Mouse (Mus musculus) cerebellum, adult 11-12 months (tissue): ENCODE results near the gene Shank2.
A peak's percentile ranks its signal among the peaks of the same experiment; 100 is the strongest.

Source experiments
- DNase-seq: peaks from one replicate; pipeline ENCODE4 v3.0.0; 2022

Shank2 gene

DNA sequence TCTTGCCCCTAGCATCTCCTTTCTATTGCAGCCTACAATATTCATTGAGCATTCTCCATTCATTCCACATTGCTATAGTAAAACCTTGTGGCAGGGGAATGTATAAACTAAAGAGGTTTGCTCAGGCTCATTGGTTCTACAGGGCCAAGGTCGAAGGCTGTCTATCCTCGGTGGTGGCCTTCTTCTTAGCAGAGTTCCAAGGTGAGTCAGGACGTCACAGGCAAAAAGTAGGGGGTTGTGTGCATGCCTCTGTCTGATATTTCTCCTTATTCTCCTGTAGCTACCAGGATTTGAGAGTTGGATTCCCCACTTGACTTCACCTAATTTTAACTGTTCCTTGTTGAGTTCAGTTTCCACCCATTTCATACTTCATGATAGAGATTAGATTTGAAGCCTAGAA, 29.9 kb downstream of the Shank2 start:
- DNase-seq: no peak

DNA sequence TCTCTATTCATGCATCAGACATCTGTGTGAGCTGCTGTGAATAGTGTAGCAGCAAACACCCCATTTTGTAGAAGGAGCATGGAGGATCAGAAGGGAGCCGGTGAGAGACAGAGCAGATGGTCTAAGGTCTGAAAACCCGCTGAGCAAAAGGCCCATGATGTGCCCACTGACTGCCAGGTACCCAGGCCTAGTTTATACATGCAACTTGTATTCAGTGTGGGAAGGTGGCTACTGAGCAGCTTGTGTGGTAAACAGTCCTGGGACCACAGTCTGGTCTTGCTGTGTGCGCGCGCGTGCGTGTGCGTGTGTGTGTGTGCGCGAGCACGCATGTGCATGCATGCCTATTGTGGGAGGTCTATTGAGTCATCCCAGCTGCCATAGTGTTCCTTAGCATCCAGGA, 35.8 kb downstream of the Shank2 start:
- no peak for DNase-seq

DNA sequence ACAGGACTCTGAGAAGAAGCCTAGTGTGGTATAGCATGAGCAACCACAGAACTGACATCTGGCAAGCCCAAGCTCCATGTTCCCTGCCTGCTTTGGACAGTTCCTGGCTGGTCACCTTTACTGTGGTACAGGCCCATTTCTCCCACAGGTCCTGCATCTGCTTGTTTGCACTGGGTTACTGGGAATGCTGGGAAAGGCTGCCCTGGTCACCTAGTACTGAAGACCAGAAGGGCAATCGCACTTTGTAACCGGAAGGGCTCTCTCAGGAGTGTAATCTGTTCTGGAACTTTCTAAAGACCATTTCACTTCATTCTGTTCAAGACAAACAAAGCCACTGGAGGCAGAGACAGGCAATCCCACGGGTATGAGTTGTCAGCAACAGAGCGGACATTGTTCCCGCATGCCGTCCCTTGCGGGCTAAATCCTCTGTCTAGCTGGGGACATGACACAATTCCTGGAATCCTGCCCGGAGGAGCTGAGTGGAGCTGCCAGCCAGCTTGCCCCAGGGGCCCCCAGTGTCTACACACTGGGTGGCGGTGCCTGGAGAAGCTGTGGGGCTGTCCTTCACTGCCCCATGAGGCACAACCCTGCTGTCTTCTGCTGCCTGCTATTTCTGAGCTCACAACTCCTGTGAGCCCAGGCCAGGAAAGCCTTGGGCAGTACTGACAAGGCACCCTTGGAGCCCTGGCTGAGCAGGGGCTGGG, 36.4 kb downstream of the Shank2 start:
- peak; percentile 34 for DNase-seq

DNA sequence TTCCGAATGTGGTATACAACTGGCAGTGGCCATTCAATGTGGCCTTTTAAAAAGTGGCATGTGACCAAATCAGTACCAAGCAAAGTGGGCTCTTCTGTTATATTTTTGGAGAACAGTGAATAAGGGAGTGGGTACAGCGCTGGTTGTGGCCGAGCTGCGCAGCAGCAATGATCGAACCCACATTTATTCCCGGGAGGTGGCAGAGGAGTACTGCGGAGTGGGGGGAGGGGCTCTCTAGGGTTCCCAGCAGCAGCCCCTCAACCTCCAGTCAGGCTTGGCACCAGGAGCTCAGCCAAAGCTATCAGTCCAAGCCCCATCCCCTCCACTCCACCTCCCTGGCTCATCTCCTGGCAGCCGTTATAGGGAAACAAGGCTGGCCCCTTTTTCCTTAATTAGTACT, 37.0 kb downstream of the Shank2 start:
- no peak for DNase-seq

DNA sequence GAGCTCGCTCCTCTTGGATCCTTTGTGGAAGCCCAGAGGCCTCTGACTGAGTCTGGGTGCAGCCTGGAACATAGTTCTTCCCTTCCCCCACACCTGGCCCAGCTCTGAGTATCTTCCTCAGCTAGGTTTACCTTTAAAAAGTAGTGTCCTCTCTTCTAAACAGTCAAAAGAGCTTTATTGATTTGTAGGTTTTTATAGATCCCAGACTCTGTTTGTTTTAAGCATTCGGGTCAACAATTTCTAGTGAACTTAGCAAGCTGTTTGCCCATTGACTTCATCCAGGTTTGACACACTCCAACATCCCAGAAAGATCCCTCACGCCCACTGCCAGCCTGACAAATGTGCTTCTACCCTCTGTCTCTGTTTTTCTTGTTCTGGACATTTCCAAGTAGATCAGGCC, 38.6 kb downstream of the Shank2 start:
- no peak for DNase-seq

DNA sequence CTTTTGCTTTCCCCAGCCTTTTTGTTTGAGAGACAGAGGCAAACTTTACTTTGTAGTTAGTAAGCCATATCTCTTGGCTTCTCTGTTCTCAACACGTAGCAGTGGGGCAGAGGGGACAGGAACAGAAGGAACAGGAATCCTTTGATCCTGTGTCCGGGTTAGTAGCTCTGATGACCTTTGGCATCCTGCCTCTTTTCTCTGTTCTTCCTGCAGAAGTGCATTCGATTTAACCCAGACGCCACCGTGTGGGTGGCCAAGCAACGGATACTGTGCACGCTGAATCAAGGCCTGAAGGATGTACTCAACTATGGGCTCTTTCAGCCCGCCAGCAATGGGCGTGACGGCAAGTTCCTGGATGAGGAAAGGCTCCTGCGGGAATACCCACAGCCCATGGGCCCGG, 50.3 kb downstream of the Shank2 start:
- DNase-seq: no peak

DNA sequence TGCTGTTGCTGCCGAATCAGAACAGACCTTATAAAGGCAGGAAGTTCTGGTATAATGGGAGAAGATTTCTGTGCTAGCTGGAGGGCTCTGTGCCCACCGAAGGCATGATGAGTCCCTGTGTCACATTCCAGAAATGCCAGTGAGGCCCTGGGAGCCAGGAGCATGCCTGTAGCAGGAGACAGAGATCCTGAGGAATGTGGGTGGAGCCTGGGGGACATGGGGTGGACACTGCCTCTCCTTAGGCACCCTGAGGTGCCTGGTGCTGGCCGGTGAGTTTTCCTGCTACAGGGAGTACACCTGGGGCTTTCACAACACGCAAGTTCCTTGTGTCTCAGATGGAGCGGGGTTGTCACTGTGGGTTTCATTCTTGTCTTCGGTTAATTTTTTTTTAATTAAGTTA, 53.5 kb downstream of the Shank2 start:
- DNase-seq: no peak

DNA sequence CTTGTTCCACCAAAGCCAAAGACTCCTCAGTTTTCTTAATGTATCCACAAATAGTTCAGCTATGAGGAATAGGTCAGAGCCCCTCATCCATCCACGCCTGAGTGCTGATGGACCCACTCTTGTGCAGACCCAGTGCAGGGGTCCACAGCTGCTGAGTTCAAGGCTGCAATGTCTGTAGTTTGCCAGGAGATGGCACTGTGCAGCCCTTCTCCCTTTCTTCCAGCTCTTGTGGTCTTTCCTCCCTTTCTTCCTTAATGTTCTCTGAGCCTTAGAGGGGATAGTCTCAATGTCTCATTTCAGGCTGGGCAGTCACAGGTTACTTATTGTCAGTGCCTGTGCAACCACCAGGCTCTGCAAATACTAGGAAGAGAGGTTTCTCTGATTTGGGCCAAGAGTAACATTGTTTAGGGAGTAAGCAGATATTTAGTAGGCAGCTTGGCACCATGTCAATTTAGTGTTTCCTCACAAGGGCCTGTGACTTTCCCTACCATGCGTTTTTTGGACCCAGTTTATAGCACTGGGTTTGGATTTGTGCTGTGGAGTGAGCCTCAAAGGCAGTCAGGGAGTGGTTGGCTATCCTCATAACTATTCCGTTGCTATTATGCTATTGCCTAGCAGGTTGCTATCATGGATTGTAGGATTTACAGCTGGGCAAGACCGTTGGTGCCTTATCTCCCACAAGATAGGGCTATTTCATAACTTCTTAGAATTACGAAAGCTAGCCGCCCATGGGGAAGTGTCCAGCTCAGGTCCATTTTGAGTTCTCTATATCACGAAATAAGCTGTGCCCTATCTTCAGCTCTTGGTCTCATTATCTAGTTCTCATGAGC, 54.2 kb downstream of the Shank2 start:
- DNase-seq: no peak

DNA sequence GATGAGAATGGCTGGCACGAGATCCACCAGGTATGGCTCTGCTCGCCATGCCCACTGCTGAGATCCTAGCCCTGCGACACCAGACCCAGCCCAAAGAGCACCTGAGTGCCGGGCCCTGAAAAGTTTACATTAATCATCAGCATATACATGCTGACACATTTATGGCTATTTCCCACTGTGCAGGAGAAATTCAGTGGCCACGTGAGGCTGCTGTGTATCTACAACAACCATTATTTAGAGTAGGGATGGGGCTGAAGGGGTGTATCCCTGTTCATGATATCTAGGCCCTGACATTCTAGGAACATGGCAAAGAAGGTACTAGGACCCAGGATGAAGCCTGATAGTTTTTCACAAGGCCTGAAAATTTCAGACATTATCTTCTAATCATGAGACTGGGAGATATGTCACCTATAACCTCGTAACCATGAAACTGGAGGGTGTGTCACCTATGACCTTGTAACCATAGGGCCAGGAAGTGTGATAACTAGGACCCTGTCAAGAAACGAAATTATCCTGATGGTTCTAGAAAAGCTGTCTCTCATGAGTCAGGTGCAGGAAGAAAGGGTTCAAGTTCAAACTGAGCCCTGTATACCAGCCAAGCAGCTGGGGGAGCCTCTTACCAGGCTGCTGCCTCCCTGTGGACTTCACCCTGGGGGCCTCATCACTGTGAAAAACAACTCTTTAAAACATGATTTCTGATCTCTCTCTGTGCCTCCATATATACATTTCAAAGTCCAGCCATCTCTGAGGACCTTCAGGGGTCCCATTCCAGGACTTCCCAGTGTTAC, 68.6 kb downstream of the Shank2 start:
- DNase-seq: no peak

DNA sequence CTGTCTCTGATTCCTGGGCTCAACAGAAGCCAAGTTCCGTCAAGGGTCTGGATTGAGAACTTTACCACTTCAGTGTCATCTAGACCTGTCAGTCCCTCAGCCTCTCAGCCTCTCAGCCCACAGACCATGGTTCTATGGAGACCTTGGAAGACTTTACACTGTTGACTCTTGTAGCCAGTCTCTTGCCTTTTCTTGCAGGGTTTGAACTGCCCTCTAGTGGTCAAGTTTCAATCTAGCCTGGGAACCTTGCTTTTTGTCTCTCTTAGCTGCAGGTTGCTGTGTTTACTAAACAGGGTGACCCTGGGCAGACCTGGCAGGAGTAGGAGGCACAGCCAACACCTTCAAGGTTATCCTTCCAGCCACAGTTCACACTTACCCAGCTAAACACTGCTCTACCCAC, 70.5 kb downstream of the Shank2 start:
- no peak for DNase-seq

DNA sequence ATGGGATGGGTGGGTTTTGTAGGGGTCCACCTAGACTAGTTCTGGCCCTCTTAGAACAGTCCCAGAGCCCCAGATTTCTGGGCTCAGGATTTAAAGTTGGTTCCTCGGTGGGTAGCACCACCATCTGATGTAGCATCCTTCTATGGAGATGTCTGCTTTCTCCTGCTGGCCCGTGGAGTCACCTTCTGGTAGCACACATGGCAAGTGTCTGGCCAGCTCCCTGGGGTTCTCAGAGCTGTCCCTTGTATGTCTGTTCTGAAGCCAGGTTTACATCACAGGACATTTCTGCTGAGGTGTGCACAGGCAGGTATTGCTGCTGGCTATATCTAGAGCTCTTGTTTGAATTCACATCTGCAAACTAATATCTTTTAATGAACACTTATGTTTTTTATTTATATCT, 71.1 kb downstream of the Shank2 start:
- DNase-seq: peak; percentile 27

DNA sequence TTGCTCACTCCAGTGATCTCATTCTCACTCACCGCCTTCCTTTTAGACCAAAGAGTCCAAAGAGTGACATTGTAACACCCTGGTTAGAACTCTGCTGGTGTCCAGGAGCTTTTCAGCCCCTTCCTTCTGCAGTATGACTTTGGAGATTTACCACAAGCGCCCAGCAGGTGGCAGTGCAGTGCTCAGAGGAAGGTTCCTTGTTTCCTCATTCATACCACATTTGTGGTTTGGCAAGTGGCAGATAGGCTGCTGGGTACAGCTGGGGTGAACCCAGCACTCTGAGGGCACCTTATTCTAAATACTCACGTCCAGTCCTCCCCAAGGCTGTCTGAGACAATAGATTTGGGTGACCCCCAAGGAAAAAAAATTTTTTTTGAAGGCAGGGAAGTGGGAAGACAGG, 73.0 kb downstream of the Shank2 start:
- peak; percentile 15 for DNase-seq

DNA sequence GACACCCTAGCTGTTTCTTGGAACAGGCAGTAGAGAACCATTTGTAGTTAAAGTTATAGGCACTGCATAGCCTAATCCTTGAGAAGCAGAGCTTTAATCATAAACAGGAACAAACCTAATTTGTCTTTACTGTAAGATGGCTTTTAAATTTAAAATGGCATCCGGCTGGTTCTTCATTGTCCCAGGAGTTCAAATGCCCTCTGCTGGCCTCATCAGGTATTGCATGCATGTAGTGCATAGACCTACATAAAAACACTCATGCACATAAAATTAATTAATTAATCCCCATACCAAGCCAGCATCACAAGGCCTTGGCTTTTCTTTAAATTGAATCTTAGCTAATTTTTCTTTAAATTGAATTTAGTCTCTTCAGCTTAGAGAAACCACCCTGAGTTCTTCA, 76.9 kb downstream of the Shank2 start:
- no peak for DNase-seq

DNA sequence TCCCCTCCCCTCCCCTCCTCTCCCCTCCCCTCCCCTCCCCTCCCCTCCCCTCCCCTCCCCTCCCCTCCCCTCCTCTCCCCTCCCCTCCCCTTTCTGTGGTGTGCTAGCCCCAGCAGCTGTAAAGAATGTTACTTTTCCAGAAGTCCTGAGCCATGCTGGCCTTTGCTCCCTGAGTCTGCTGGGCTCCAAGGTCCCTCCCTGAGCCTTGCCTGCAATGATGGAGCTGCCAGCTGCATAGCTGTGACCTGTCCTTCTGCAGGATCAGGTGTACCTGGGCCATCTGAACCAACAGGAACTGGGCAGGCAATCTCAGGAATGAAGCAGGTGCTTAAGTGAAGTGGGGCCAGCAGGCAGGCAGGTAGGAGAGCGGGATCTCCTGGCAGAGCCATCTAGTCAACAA, 78.1 kb downstream of the Shank2 start:
- DNase-seq: no peak

DNA sequence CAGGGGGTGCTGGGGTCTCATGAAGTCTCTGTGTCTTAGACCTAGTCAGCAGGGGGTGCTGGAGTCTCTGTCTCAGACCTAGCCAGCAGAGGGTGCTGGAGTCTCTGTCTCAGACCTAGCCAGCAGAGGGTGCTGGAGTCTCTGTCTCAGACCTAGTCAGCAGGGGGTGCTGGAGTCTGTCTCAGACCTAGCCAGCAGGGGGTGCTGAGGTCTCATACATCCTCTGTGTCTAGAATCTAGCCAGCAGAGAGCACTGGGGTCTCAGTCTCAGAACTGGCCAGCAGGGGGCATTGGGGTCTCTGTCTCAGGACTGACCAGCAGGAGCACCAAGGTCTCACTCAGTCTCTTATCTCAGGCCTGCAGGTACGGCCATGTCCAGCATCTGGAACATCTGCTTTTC, 79.7 kb downstream of the Shank2 start:
- no peak for DNase-seq

DNA sequence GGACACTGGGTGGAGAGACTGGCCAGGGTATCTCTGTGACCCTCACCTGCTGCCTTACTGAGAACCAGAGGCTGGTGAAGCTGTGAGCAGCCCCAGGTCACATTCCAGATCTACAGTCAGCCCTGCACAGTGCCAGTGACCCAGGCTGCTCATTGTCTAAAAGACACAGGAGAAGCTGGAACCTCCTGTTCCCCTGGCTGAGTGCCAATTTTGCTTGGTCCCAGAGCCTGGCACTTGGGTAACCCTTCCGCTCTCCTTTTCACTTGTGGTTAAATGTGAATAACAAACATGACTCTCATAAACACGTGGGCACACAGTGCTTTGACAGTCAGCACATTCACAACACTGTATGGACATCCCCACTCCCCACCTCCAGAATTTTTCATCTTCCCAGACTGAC, 80.2 kb downstream of the Shank2 start:
- peak; percentile 9 for DNase-seq

DNA sequence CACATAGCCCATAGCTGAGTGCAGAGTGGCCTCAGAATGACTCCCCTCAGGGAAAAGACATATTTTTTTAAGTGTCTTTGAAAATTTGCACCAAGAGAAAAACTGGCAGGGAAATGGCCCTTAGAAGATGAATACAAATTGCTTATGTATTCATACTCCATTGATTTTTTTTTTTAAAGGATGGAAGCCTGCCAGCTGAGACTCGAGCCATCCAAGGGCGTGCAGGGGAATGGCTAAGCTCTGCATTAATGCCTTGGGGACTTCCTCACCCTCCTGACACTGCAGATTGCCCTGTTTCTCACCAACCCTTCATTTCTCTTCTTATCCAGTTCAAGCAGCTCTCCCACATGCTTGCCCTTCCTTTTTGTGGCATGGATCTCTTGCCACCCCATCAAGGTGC, 85.5 kb downstream of the Shank2 start:
- DNase-seq: no peak

DNA sequence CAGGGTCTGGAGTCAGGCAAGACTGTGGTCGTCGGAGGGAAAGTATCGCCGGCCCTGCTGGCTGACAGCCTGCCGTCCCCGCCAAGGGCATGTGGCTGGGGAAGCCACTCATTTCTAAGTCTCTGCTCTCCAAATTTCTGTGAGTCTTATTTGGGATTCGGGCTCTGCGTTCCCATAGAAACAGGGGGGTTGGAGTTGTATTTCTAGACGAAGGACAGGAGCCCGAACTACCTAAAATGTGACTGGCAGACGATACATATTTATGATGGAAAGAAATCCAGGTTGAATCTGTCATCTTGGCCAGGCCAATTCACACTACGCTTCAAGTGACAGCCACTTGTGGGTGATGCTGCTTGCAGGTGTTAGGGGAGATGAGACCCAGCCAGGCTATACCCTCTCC, 92.4 kb downstream of the Shank2 start:
- no peak for DNase-seq

DNA sequence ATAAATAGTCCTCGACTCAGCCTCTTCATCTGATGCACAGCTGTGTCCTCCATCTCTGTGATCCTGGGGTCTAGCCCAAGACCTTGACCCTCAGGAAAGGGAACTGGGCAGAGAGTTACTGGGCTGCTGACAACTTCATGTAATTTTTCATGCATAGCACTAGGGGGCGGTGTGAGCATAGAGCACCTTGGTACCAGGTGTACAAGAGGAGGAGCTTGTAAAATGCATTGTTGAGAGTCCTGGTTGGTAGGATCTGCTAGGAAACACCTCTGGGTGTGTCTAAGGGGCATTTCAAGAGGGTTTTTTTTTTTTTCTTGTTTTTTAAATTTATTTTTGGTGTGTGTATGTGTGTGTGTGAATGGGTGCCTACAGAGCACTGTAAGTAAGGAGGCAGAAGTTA, 95.6 kb downstream of the Shank2 start:
- no peak for DNase-seq

DNA sequence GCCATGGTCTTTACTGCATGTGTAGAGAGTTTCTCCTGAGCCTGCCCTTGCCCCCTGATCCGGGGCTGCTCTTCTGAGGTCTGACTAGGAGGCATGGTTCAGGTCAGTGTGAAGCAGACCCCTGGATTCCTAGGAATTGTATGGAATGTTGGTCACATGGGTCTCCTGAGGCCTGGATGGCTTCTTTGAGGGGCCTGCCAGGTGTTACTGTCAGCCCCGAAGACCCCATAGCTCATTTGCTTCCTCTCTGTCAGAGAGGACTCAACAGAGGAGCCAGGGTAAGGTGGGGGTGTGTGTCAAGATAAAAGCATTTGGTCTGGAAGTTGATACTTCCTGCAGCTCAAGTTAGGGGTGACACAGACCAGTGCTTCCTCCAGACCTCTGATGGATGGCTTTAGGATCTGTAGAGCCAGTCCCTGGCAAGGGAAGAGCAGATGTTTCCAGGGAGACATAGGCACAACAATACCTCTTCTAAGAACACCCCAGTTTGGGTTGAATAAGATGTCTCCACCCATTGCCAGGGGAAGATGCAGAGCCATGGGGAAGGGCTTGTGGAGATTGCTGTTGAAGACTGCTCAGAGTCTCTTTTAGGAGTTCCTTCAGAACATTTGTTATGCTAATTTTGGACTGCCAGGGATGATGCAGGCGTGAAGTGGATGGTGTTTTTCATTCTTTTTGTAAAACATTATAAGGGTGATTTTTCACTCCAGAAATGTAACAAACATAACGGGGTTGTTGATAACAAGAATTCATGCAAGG, 100.7 kb downstream of the Shank2 start:
- no peak for DNase-seq

DNA sequence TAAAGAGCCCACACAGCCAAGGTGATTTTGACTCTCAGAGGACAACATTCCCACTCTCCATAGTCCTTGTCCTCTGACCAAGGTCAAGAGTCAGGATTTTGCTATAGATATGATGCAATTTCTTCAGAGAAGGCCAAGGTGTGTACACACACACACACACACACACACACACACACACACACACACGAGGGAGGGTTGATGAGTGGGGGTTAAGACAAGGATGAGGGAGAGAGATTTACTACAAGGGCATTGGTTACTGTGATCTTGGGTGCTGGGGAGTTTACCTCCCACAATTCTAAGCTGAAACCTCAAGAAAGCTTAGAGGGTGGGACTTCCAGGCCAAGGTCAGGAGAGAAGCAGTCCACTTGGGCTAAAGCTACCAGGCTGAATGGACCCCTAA, 104.2 kb downstream of the Shank2 start:
- no peak for DNase-seq

DNA sequence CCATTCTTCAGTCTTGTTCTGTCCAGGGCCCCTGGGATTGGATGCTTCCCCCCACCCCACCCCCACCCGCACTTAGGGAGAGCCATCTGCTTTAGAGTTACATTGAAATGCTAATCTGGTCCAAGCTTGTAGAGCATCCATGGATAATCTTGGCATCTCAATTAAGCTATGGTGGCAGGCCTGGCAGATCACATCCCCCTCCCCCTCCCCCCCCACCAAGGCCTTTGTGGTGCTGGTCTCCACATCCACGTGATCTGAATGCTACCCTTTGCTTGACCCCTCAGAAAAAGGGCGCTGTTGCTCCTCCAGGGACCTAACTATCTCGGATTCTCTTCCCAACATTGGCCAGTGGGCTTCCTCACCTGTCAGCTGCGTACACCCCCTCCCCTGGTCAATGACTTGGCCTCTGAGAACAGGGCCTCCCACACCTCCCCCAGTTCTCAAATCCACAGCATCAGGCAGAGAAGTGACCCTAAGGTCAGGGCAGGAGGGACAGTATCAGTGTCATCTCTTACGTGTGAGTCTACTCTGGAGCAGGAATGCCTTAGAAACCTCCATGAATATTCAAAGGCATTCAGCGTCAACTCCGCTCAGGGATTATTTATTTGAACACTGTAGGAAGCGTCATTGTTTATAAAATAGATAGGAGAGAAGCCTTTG, 104.8 kb downstream of the Shank2 start:
- DNase-seq: no peak

DNA sequence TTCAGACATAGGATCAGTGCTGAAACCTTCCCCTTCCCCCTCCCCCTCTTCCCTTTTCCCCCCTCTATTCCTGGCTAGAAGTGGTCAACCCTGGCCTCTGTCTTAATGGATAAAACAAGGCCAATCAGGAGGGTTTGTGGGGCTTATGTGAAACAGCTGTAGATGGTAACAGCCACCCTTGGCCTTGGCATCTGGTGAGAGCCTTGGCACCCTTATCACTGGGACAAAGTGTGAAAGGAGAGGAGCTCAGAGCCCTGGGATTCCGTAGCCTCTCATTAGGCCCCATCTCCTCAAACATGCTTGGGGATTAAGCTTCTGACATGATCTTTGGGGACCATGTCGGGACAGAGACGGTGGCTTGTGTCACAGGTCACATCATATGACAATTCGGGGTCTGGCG, 106.4 kb downstream of the Shank2 start:
- no peak for DNase-seq
